Mouse (Mus musculus) limb, embryonic 14.5 days (tissue): ENCODE data around the gene Aup1. TPM values are rescaled to one million over a fixed set of nuclear protein-coding genes. Genes with fewer than 3 reads are reported as not detected.

Experiments used
- ATAC-seq: fragments of 200-750 bp; cut with Nextera tagmentation; 2 replicates; pipeline ENCODE4 v1.8.0; 2017; ENCODE audit warnings: low read depth, moderate number of reproducible peaks, moderate TSS enrichment; ENCODE audit not compliant: low FRiP score
- DNase-seq: peaks from one replicate; pipeline ENCODE4 v3.0.0-alpha.2; 2015; ENCODE audit warnings: low spot score
- H3K27ac ChIP-seq: fragments of 300-500 bp; sonication (generic); replicated peaks from 2 replicates; pipeline ENCODE4 v1.5.1; 2014; ENCODE audit warnings: low read depth, mild to moderate bottlenecking, low read length, moderate library complexity, mixed read lengths
- H3K27me3 ChIP-seq: fragments of 300-500 bp; sonication (generic); 2 replicates; pipeline ENCODE4 v1.6.1; 2014; ENCODE audit warnings: low read length, mixed read lengths; ENCODE audit not compliant: control insufficient read depth, insufficient read depth
- H3K36me3 ChIP-seq: fragments of 300-500 bp; sonication (generic); 2 replicates; pipeline ENCODE4 v1.6.1; 2014; ENCODE audit warnings: mild to moderate bottlenecking, low read length, moderate library complexity, mixed read lengths; ENCODE audit not compliant: control insufficient read depth, insufficient read depth
- H3K4me1 ChIP-seq: fragments of 300-500 bp; sonication (generic); 2 replicates; pipeline ENCODE4 v1.6.1; 2014; ENCODE audit warnings: antibody characterized with exemption, low read length, mixed read lengths; ENCODE audit not compliant: control insufficient read depth, insufficient read depth
- H3K4me2 ChIP-seq: fragments of 300-500 bp; sonication (generic); replicated peaks from 2 replicates; pipeline ENCODE4 v1.6.1; 2014; ENCODE audit warnings: low read depth, mild to moderate bottlenecking, low read length, moderate library complexity; ENCODE audit not compliant: severe bottlenecking
- H3K4me3 ChIP-seq: fragments of 300-500 bp; sonication (generic); replicated peaks from 2 replicates; pipeline ENCODE4 v1.5.1; 2014; ENCODE audit warnings: low read length
- H3K9ac ChIP-seq: fragments of 300-500 bp; sonication (generic); 2 replicates; pipeline ENCODE4 v1.6.1; 2014; ENCODE audit warnings: mild to moderate bottlenecking, low read depth, low read length, moderate library complexity; ENCODE audit not compliant: severe bottlenecking
- H3K9me3 ChIP-seq: fragments of 300-500 bp; sonication (generic); 2 replicates; pipeline ENCODE4 v1.6.1; 2016; ENCODE audit warnings: low read length; ENCODE audit not compliant: control insufficient read depth
- POLR2A ChIP-seq: fragments of 200-500 bp; IDR thresholded peaks from 2 replicates; pipeline ENCODE4 v1.8.0; 2012; ENCODE audit warnings: inconsistent platforms, mild to moderate bottlenecking, moderate library complexity, borderline replicate concordance; ENCODE audit not compliant: insufficient read depth, insufficient read length; ENCODE audit errors: extremely low read depth
- WGBS: fragments of 180-500 bp; shearing (Covaris S2); extraction: QIAGEN DNeasy Blood & Tissue Kit; methylation state at CpG from one replicate; pipeline ENCODE4 v1.1.7; 2014; 5-methylcytosine and 5-hydroxymethylcytosine counted together
- polyA plus RNA-seq, 2 experiments: library from polyadenylated mRNA; depleted of rRNA in 1 of 2; stranded (reverse) in 1 of 2; unstranded in 1 of 2; fragments of >200 nt; fragmentation: Nextera tagmentation in 1 of 2; extraction: Ambion mirVana in 1 of 2; gene quantifications; 2 replicates each; pipeline versions ENCODE4 v1.2.1 to v1.2.3; 2012 to 2014

The Aup1 gene
- polyA plus RNA-seq, 2 experiments: 131 to 331 TPM

- Histone ChIP-seq H3K4me3 (no peak overlapping the region), H3K36me3 (no peaks in the 10 kb centered on the region), H3K4me1 (no peaks in the 10 kb centered on the region), H3K4me2 (no peak overlapping the region), H3K9ac (no peak overlapping the region), H3K27me3 (peaks cover 17% of the 10 kb centered on the region), H3K9me3 (no peaks in the 10 kb centered on the region), H3K27ac (no peak overlapping the region)
- ATAC-seq (no peak), DNase-seq (no peak)
- WGBS: 43% methylated on average over 6 of the region's 6 CpGs
- TF ChIP-seq POLR2A: no peak
Observed at GRCm38 (mm10) chr6:83092416-83093127, 38.3 kb downstream of the Aup1 start.

- Histone ChIP-seq H3K9me3 (no peaks in the 10 kb centered on the region), H3K27ac (no peak overlapping the region), H3K27me3 (no peaks in the 10 kb centered on the region), H3K4me2 (no peak overlapping the region), H3K9ac (no peak overlapping the region), H3K4me1 (no peaks in the 10 kb centered on the region), H3K4me3 (no peak overlapping the region), H3K36me3 (no peaks in the 10 kb centered on the region)
- DNase-seq (no peak), ATAC-seq (no peak)
- no peak for TF ChIP-seq POLR2A
- 44% methylated on average over 6 of the region's 6 CpGs for WGBS
Observed at GRCm38 (mm10) chr6:83095968-83096367, 41.6 kb downstream of the Aup1 start.

DNA sequence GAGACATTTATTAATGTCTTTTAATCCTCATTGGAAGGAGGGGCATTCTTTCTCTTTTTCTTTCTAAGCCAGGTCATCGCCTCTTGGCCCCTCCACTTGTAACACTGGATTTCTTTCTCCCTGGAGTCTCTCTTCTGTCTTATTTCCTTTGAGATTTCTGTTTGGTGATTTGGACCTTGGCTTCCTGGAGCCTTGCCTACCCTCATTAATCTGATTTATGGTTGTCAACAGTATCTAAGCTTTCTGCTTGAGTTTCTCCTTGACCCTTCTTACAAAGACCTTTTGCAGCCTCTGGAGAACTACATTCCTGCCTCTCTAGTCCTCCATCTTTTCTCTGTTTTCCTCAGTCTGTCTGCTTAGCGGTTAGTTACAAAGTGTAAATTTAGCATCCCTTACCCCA, 44.1 kb downstream of the Aup1 start:
- H3K9me3 ChIP-seq: no peaks in the 10 kb centered on the region
- peaks cover 11% of the 10 kb centered on the region for H3K4me1 ChIP-seq
- H3K27me3 ChIP-seq: no peaks in the 10 kb centered on the region
- 68% methylated on average over 2 of the region's 2 CpGs for WGBS
- no peak for TF ChIP-seq POLR2A
- H3K36me3 ChIP-seq: no peaks in the 10 kb centered on the region
- no peak overlapping the region for H3K27ac ChIP-seq
- DNase-seq: no peak
- no peak overlapping the region for H3K4me2 ChIP-seq
- H3K4me3 ChIP-seq: no peak overlapping the region
- no peak overlapping the region for H3K9ac ChIP-seq
- no peak for ATAC-seq

- Histone ChIP-seq H3K9me3 (no peaks in the 10 kb centered on the region), H3K27ac (peak within 1 kb of the TSS; percentile 77), H3K27me3 (no peaks in the 10 kb centered on the region), H3K4me1 (peaks cover 12% of the 10 kb centered on the region), H3K36me3 (no peaks in the 10 kb centered on the region), H3K4me3 (peak within 1 kb of the TSS; percentile 76), H3K9ac (peak within 1 kb of the TSS; percentile 76), H3K4me2 (peak within 1 kb of the TSS; percentile 98)
- peak; percentile 90 for DNase-seq
- peak; percentile 91 for ATAC-seq
- WGBS: 3% methylated on average over 25 of the region's 25 CpGs
- peak; percentile 68; the same call in 1 of the 2 replicates for TF ChIP-seq POLR2A
Observed at GRCm38 (mm10) chr6:83101316-83101687, 47.0 kb downstream of the Aup1 start, which contains the start of the genes Ccdc142 and Gm42688. Gene Ccdc142 (plus strand): TSS chr6:83101601. Gene Gm42688 (plus strand): TSS chr6:83101617.

DNA sequence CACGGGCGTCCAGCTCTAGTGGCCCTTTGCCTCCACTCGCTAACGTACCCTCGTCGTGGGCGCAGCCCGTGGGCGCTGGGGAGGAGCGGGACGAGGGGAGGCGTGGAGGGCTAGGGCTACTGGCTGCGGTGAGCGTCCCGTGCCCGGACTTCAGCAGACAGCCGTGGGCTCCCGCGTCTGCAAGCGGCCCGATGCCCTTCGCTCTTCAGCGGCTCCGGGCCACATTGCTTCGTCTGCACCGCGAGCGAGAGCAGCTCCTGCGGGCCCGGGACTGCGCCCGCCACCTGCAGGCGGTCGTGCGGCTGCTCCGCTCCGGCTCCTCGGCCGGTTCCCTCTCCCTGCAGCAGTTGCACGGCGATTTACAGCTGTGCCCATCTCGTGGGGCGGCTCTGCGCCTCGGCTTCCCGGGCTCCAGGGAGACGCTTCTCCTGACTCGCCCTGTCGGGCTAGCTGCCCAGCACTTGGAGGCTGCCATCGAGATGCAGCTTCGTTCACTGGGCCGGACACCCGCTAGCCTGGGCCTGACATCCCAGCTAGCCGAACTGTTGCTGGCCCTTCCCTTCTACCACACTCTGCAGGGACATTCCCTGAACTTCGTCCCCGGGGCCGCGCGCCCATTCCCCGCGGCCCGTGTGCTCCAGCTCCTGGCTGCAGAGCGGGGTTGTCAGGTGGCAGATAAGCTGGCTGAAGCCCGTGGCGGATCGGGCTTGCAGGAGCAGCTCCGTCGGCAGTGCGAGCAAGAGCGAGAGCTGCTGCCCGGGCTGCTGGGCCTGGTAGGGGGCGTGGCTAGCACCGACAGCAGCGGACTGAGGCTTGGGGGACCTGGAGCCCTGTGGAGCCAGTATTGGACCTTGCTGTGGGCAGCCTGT, 47.6 kb downstream of the Aup1 start:
- ATAC-seq: peak; percentile 78
- DNase-seq: peak; percentile 51
- Histone ChIP-seq H3K4me3 (peak overlapping the region; percentile 76), H3K4me2 (peak overlapping the region; percentile 98), H3K4me1 (peaks cover 12% of the 10 kb centered on the region), H3K36me3 (no peaks in the 10 kb centered on the region), H3K27me3 (no peaks in the 10 kb centered on the region), H3K27ac (peak overlapping the region; percentile 77), H3K9ac (peak overlapping the region; percentile 76), H3K9me3 (no peaks in the 10 kb centered on the region)
- TF ChIP-seq POLR2A: no peak
- whole genome bisulfite sequencing: under 1% methylated on average over 58 of the region's 74 CpGs
